Comparison of ENCODE assay signal across 13 mouse cellular contexts in genomic region chr11:96666924-96667323, GRCm38 (mm10).
DNase-seq lines count a peak whose midpoint lies in the region; ATAC-seq and TF ChIP-seq lines count a peak whose summit lies in the region.
"Had no signal": no experiment of that assay in that cellular context is flagged by ENCODE, and none has a peak within 500 bp of the region (broad histone marks: within the 10 kb centered on the region; RNA-seq: fewer than 3 reads in every experiment).

No protein-coding gene starts in this region.

- no peak overlapping the region for H3K4me2 ChIP-seq in CH12.LX (ENCODE audit: insufficient read depth, low read depth, poor library complexity, severe bottlenecking)
- H3K4me2 ChIP-seq: lung, embryonic 15.5 days; neural tube, embryonic 12.5 days had no signal

- no peak for TF ChIP-seq CTCF in CH12.LX (conservative IDR thresholded peaks at IDR 0.05 in 1 of 2, IDR thresholded peaks at IDR 0.05 in 1 of 2; ENCODE audit: low read depth in 2 of 2, low read length in 2 of 2)

- no peak overlapping the region for H3K9ac ChIP-seq in CH12.LX (ENCODE audit: insufficient read depth, low read depth)
- H3K9ac ChIP-seq: lung, embryonic 15.5 days; neural tube, embryonic 12.5 days had no signal

- intact Hi-C loops in left cerebral cortex, postnatal 25 days (cut with DNase I): no loop called here

- no peak for TF ChIP-seq POLR2A in CH12.LX (IDR thresholded peaks at IDR 0.05; ENCODE audit: low read depth, low read length)

- H3K36me3 ChIP-seq in CH12.LX (replicated peaks in 1 of 2; ENCODE audit: control insufficient read depth in 1 of 2, insufficient read depth in 1 of 2, low read length in 1 of 2): no peaks in the 10 kb centered on the region
- H3K36me3 ChIP-seq: lung, embryonic 15.5 days; neural tube, embryonic 12.5 days had no signal

- H3K27me3 ChIP-seq in CH12.LX (replicated peaks): peaks cover 2% of the 10 kb centered on the region
- H3K27me3 ChIP-seq: lung, embryonic 15.5 days; neural tube, embryonic 12.5 days; Patski had no signal

- no peak overlapping the region for H3K4me3 ChIP-seq in CH12.LX (replicated peaks in 1 of 3; ENCODE audit: low read depth in 2 of 3, low read length in 2 of 3, poor library complexity in 1 of 3)
- H3K4me3 ChIP-seq: lung, embryonic 15.5 days; neural tube, embryonic 12.5 days had no signal

- no peak overlapping the region for H3K27ac ChIP-seq in CH12.LX (ENCODE audit: insufficient read depth, low read depth)
- H3K27ac ChIP-seq: lung, embryonic 15.5 days; neural tube, embryonic 12.5 days had no signal

- DNase-seq in 416B (ENCODE audit: low read depth) (peak; percentile 89), CH12.LX (ENCODE audit: extremely low read depth) (peak; percentile 47)
- DNase-seq in kidney, adult 18-20 months: peak; percentile 20
- DNase-seq in cerebellum, postnatal 25 days: no peak
- no peak for DNase-seq in left cerebral cortex, postnatal 25 days (ENCODE audit: low spot score in 2 of 2)
- DNase-seq in frontal cortex, adult 2 months (ENCODE audit: extremely low spot score in 1 of 2, low spot score in 1 of 2): no peak
- DNase-seq in ovary, postnatal 36 days (ENCODE audit: low spot score): no peak
- DNase-seq: gastrocnemius, postnatal 25 days; heart, postnatal 4 days had no signal

- H3K79me2 ChIP-seq in CH12.LX (replicated peaks; ENCODE audit: control insufficient read depth, extremely low read depth, insufficient read depth, poor library complexity, severe bottlenecking): no peaks in the 10 kb centered on the region

- in situ Hi-C loops in CH12.LX (cut with MboI; ENCODE audit: low pct_ligation_motif_present, low pct_unique_long_range_greater_than_20kb, low sequenced_read_pairs): no loop called here

- dilution Hi-C loops in CH12.LX (cut with MboI; ENCODE audit: extremely low pct_ligation_motif_present, extremely low pct_unique_long_range_greater_than_20kb, low sequenced_read_pairs): no loop called here

- no peak for TF ChIP-seq EP300 in CH12.LX (IDR thresholded peaks at IDR 0.05; ENCODE audit: low read length)

- peaks cover 5 to 9% of the 10 kb centered on the region in 2 experiments; a peak in 3 of 4 replicates for H3K4me1 ChIP-seq in CH12.LX (ENCODE audit: control insufficient read depth in 1 of 2, insufficient read depth in 2 of 2)
- H3K4me1 ChIP-seq: lung, embryonic 15.5 days; neural tube, embryonic 12.5 days had no signal

- TF ChIP-seq RAD21 in CH12.LX (IDR thresholded peaks at IDR 0.05; ENCODE audit: low read depth, low read length): no peak

- ATAC-seq in megakaryocyte-erythroid progenitor cell, adult 5-6 weeks (replicated peaks; ENCODE audit: low FRiP score, low TSS enrichment, poor library complexity, severe bottlenecking): peak; percentile 45
- ATAC-seq: Patski had no signal

- H3K9me3 ChIP-seq in CH12.LX (replicated peaks; ENCODE audit: low read length): no peaks in the 10 kb centered on the region
- H3K9me3 ChIP-seq: lung, embryonic 15.5 days; neural tube, embryonic 12.5 days had no signal

TF ChIP-seq in CH12.LX, 34 proteins besides CTCF, POLR2A, EP300 and RAD21:
- TF ChIP-seq UBTF (IDR thresholded peaks at IDR 0.05; ENCODE audit: low read depth, low read length) (no peak), MAFK (IDR thresholded peaks at IDR 0.05; ENCODE audit: insufficient replicate concordance, low read length) (no peak), MAZ (IDR thresholded peaks at IDR 0.05; ENCODE audit: low read depth, low read length) (no peak), HCFC1 (IDR thresholded peaks at IDR 0.05; ENCODE audit: low read depth, low read length) (no peak), CHD1 (IDR thresholded peaks at IDR 0.05; ENCODE audit: low read depth, low read length) (no peak), NRF1 (IDR thresholded peaks at IDR 0.05; ENCODE audit: low read depth, low read length) (no peak), PAX5 (IDR thresholded peaks at IDR 0.05; ENCODE audit: low read length) (no peak), TBP (conservative IDR thresholded peaks at IDR 0.05; ENCODE audit: low read depth, low read length) (no peak), MEF2A (IDR thresholded peaks at IDR 0.05; ENCODE audit: borderline replicate concordance, low read depth, low read length) (no peak), ETS1 (conservative IDR thresholded peaks at IDR 0.05; ENCODE audit: low read depth, low read length) (no peak), ZNF384 (IDR thresholded peaks at IDR 0.05; ENCODE audit: low read depth, low read length) (no peak), SIN3A (IDR thresholded peaks at IDR 0.05; ENCODE audit: low read length) (no peak), MAX (IDR thresholded peaks at IDR 0.05; ENCODE audit: low read length) (no peak)

Comparison
In these comparisons a context has a peak if more than half of its experiments do, and no peak if none do; other contexts are left out.
1. DNase-seq: peak in 416B (single experiment), CH12.LX (single experiment) and kidney, adult 18-20 months (single experiment); none in cerebellum, postnatal 25 days (0 of 2), left cerebral cortex, postnatal 25 days (0 of 2), frontal cortex, adult 2 months (0 of 2) and ovary, postnatal 36 days (single experiment).